Mouse (Mus musculus) WW6 (cell line): Measurements from ENCODE around the gene Slc5a4a.
A peak's percentile ranks its signal among the peaks of the same experiment; 100 is the strongest.

Experiments
- DNase-seq: peaks from one replicate; pipeline ENCODE4 v3.0.0-alpha.2; 2013; ENCODE audit warnings: low read depth, low spot score

The Slc5a4a gene

GRCm38 (mm10) chr10:76217056-76217455, 69.8 kb downstream of the Slc5a4a start:
- DNase-seq, result no peak

DNA sequence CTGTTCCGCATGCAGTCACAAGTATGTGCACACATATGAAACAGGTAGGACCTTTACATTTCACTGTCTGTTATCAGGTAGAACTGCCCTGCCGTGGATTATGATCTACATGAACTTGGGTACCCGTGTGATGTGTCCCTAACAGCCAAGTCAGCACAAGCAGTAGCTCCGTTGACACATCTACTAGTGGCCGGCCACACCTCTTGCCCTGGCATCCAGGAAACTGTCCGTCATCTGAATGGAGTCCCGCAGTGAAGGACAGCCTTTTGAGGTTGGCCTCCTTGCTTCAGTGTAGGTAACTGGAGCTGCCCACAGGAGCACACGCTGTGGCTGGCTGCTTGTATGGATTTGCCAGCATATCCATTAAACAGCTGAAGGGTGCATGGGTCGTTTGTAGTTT, 71.0 kb downstream of the Slc5a4a start:
- no peak for DNase-seq

DNA sequence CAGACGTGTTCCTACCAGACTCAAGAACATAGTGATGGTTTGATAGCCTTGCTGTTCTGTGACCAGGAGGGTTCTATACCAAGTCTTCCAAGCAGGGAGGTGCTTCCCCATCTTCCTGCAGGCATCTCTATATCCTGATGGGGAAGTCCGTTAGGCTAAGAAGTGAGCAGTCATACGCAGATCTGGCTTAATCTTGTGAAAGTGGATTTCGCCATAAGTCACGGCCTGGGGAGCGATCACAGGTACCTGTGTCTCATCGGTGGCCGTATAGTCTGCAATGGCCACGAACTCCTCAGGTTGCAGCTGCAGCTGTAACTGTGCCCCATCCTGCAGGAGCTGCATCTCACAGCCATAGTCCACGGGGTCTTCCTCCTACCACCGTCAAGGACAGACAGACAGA, 78.7 kb downstream of the Slc5a4a start:
- DNase-seq, result no peak

DNA sequence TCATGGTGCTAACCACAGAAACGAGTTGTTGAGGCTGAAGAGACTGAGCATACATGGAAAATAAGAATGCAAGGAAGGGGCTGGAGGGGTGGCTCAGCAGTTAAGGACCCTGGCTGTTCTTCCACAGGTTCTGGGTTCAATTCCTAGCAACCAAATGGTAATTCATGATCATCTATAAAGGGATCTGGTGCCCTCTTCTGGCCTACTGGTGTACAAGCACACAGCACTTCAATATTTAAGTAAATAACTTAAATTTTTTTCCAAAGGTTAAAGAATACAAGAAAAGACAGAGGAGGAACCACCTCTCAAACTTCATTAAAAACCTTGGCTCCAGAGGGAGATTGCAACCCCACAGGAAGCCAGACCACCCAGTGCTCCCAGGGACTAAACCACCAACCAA, 82.4 kb downstream of the Slc5a4a start:
- DNase-seq, result no peak

GRCm38 (mm10) chr10:76237341-76238225, 90.3 kb downstream of the Slc5a4a start, which contains the start of gene Prmt2:
TSS of gene Prmt2 (minus strand) at chr10:76237865.
- peak; percentile 83 for DNase-seq
